Mouse (Mus musculus): Measurements from ENCODE around the gene Mmp2. TPM values are rescaled to one million over a fixed set of nuclear protein-coding genes. Genes with fewer than 3 reads are reported as not detected.

Mmp2 gene
- polyA plus RNA-seq, 1 experiment from 2014 or later: 43.3 TPM

GRCm38 (mm10) chr8:92847299-92847698 lies 20.2 kb downstream of the Mmp2 start:
- no peak overlapping the region for H3K4me3 ChIP-seq
- 68% methylated on average over 9 of the region's 9 CpGs for WGBS
- H3K27ac ChIP-seq: peak overlapping the region; percentile 71
- no peaks in the 10 kb centered on the region for H3K27me3 ChIP-seq (ENCODE audit: poor library complexity, severe bottlenecking)
- no peaks in the 10 kb centered on the region for H3K9me3 ChIP-seq
- peaks cover 25% of the 10 kb centered on the region for H3K4me1 ChIP-seq
- peaks cover 21% of the 10 kb centered on the region for H3K36me3 ChIP-seq (replicated peaks)
- DNase-seq (ENCODE audit: extremely low spot score, low spot score): no peak

GRCm38 (mm10) chr8:92849261-92849660 lies 22.2 kb downstream of the Mmp2 start:
- peaks cover 4% of the 10 kb centered on the region; the same call in 1 of the 2 replicates for H3K27me3 ChIP-seq (ENCODE audit: poor library complexity, severe bottlenecking)
- H3K9me3 ChIP-seq: no peaks in the 10 kb centered on the region
- H3K27ac ChIP-seq: no peak overlapping the region
- WGBS: 64% methylated on average over 6 of the region's 6 CpGs
- peaks cover 15% of the 10 kb centered on the region; the same call in 1 of the 2 replicates for H3K36me3 ChIP-seq (replicated peaks)
- no peak overlapping the region for H3K4me3 ChIP-seq
- peaks cover 32% of the 10 kb centered on the region for H3K4me1 ChIP-seq
- DNase-seq (ENCODE audit: extremely low spot score, low spot score): no peak

GRCm38 (mm10) chr8:92850239-92850638 lies 23.1 kb downstream of the Mmp2 start:
- Histone ChIP-seq H3K9me3 (no peaks in the 10 kb centered on the region), H3K4me1 (peaks cover 37% of the 10 kb centered on the region), H3K4me3 (no peak overlapping the region), H3K27me3 (ENCODE audit: poor library complexity, severe bottlenecking) (peaks cover 10% of the 10 kb centered on the region; the same call in 1 of the 2 replicates), H3K36me3 (replicated peaks) (peaks cover 15% of the 10 kb centered on the region; the same call in 1 of the 2 replicates), H3K27ac (0 out of 2 replicates have a peak overlapping the region, but pooled peaks have one; percentile 30)
- 88% methylated on average over 4 of the region's 4 CpGs for WGBS
- DNase-seq (ENCODE audit: extremely low spot score, low spot score): no peak

- DNase-seq (ENCODE audit: extremely low spot score, low spot score): no peak
- no peak overlapping the region for H3K27ac ChIP-seq
- no peaks in the 10 kb centered on the region; the same call in 1 of the 2 replicates for H3K9me3 ChIP-seq
- peaks cover 38% of the 10 kb centered on the region for H3K4me1 ChIP-seq
- H3K27me3 ChIP-seq (ENCODE audit: poor library complexity, severe bottlenecking): peaks cover 20% of the 10 kb centered on the region
- H3K4me3 ChIP-seq: no peak overlapping the region
- 0 out of 2 replicates have a peak, but pooled peaks cover 10% of the 10 kb centered on the region for H3K36me3 ChIP-seq (replicated peaks)
- whole genome bisulfite sequencing: 85% methylated on average over 3 of the region's 3 CpGs
These were observed 24.3 kb downstream of the Mmp2 start for GRCm38 (mm10) chr8:92851381-92851780.

- Histone ChIP-seq H3K9me3 (no peaks in the 10 kb centered on the region; the same call in 1 of the 2 replicates), H3K4me3 (no peak overlapping the region), H3K36me3 (replicated peaks) (0 out of 2 replicates have a peak, but pooled peaks cover 5% of the 10 kb centered on the region), H3K27ac (no peak overlapping the region), H3K4me1 (peaks cover 24% of the 10 kb centered on the region), H3K27me3 (ENCODE audit: poor library complexity, severe bottlenecking) (peaks cover 24% of the 10 kb centered on the region)
- WGBS: 81% methylated on average over 18 of the region's 18 CpGs
- no peak for DNase-seq (ENCODE audit: extremely low spot score, low spot score)
These were observed 26.3 kb downstream of the Mmp2 start for GRCm38 (mm10) chr8:92853188-92853983.

GRCm38 (mm10) chr8:92854673-92855072 lies 27.6 kb downstream of the Mmp2 start:
- Histone ChIP-seq H3K4me3 (peak overlapping the region; percentile 74), H3K9me3 (no peaks in the 10 kb centered on the region; the same call in 1 of the 2 replicates), H3K4me1 (peaks cover 19% of the 10 kb centered on the region), H3K27ac (no peak overlapping the region), H3K27me3 (ENCODE audit: poor library complexity, severe bottlenecking) (peaks cover 24% of the 10 kb centered on the region), H3K36me3 (replicated peaks) (0 out of 2 replicates have a peak, but pooled peaks cover 5% of the 10 kb centered on the region)
- no peak for DNase-seq (ENCODE audit: extremely low spot score, low spot score)
- 85% methylated on average over 3 of the region's 3 CpGs for WGBS

GRCm38 (mm10) chr8:92855171-92855894 lies 28.2 kb downstream of the Mmp2 start, which contains the start of gene Lpcat2:
Gene Lpcat2, plus strand, starts transcription at chr8:92855339.
- H3K9me3 ChIP-seq: no peaks in the 10 kb centered on the region; the same call in 1 of the 2 replicates
- DNase-seq (ENCODE audit: extremely low spot score, low spot score): peak; percentile 69
- WGBS: 2% methylated on average over 50 of the region's 50 CpGs
- H3K4me3 ChIP-seq: peak within 1 kb of the TSS; percentile 74
- H3K4me1 ChIP-seq: peaks cover 19% of the 10 kb centered on the region
- peaks cover 24% of the 10 kb centered on the region for H3K27me3 ChIP-seq (ENCODE audit: poor library complexity, severe bottlenecking)
- peak within 1 kb of the TSS; percentile 83 for H3K27ac ChIP-seq
- H3K36me3 ChIP-seq (replicated peaks): no peaks in the 10 kb centered on the region

- Histone ChIP-seq H3K9me3 (no peaks in the 10 kb centered on the region; the same call in 1 of the 2 replicates), H3K27me3 (ENCODE audit: poor library complexity, severe bottlenecking) (peaks cover 24% of the 10 kb centered on the region), H3K27ac (no peak overlapping the region), H3K4me1 (peaks cover 19% of the 10 kb centered on the region), H3K4me3 (no peak overlapping the region), H3K36me3 (replicated peaks) (no peaks in the 10 kb centered on the region)
- WGBS: 94% methylated on average over 7 of the region's 7 CpGs
- DNase-seq (ENCODE audit: extremely low spot score, low spot score): no peak
These were observed 29.3 kb downstream of the Mmp2 start for GRCm38 (mm10) chr8:92856273-92856986.

GRCm38 (mm10) chr8:92858475-92859182 lies 31.5 kb downstream of the Mmp2 start:
- H3K9me3 ChIP-seq: no peaks in the 10 kb centered on the region; the same call in 1 of the 2 replicates
- H3K4me3 ChIP-seq: no peak overlapping the region
- 86% methylated on average over 14 of the region's 14 CpGs for WGBS
- H3K27ac ChIP-seq: no peak overlapping the region
- no peak for DNase-seq (ENCODE audit: extremely low spot score, low spot score)
- H3K36me3 ChIP-seq (replicated peaks): no peaks in the 10 kb centered on the region
- peaks cover 24% of the 10 kb centered on the region for H3K27me3 ChIP-seq (ENCODE audit: poor library complexity, severe bottlenecking)
- peaks cover 11% of the 10 kb centered on the region for H3K4me1 ChIP-seq

GRCm38 (mm10) chr8:92861977-92862376 lies 34.9 kb downstream of the Mmp2 start:
- DNase-seq (ENCODE audit: extremely low spot score, low spot score): no peak
- Histone ChIP-seq H3K9me3 (no peaks in the 10 kb centered on the region), H3K4me1 (no peaks in the 10 kb centered on the region), H3K27ac (no peak overlapping the region), H3K36me3 (replicated peaks) (no peaks in the 10 kb centered on the region), H3K4me3 (no peak overlapping the region), H3K27me3 (ENCODE audit: poor library complexity, severe bottlenecking) (no peaks in the 10 kb centered on the region)
- WGBS: 83% methylated on average over 1 of the region's 1 CpGs

- H3K36me3 ChIP-seq (replicated peaks): no peaks in the 10 kb centered on the region
- DNase-seq (ENCODE audit: extremely low spot score, low spot score): no peak
- H3K4me1 ChIP-seq: peaks cover 4% of the 10 kb centered on the region; the same call in 1 of the 2 replicates
- H3K27me3 ChIP-seq (ENCODE audit: poor library complexity, severe bottlenecking): no peaks in the 10 kb centered on the region
- no peak overlapping the region for H3K4me3 ChIP-seq
- no peaks in the 10 kb centered on the region for H3K9me3 ChIP-seq
- WGBS: 74% methylated on average over 7 of the region's 7 CpGs
- no peak overlapping the region for H3K27ac ChIP-seq
These were observed 43.2 kb downstream of the Mmp2 start for GRCm38 (mm10) chr8:92870281-92870680.
